Mouse (Mus musculus) cerebellum, postnatal 14 days (tissue): ENCODE measurements around the gene Gm525.
"Not testable (repeated sequence)": the region's sequence is repeated elsewhere in the genome, so short reads cannot be mapped to it uniquely, and the experiment has no call there.

ENCODE experiments used
- DNase-seq, 2 experiments: peaks; one replicate each; pipeline ENCODE4 v3.0.0; 2021; ENCODE audit warnings: mixed read lengths in 2 of 2

The Gm525 gene

DNA sequence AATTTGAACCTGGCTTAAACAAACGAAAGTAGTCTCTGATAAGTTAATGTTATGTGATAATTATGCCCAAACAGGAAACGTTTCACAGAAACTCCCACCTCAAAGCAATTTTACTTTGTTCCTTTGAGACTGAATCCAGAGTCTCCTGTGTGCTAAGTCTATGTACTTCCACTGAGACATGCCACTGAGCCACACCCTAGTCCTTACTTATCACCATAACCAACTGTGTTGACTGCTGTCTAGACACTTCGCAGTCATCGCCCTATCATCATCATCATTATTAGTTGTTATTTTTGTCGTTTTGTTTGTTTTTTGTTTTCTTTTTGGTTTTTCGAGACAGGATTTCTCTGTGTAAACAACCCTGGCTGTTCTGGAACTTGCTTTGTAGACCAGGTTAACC lies 9.3 kb upstream of the Gm525 start:
- no peak for DNase-seq

- DNase-seq: peak in 1 of 2 experiments; percentile 51
Measured at GRCm38 (mm10) chr11:89065297-89065696, 8.3 kb upstream of the Gm525 start.

DNA sequence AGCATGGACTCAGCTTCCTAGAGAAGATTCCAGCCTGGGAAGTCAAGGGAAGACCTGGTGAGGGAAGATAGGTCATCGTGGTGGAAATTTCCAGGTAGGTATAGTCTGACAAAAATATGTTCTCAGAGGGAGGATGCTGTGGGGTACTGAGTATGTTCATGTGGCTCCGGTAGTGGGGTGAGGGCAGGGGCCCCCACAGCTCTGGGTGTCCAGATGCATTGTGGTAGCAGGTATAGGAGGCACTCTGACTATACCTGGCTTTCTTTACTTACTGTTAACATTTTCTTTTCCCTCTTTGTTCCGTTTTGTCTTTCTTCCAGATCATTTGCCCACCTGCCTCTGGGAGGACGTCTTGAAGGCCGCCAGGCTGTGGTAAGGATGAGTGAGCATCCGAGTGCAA lies 7.5 kb upstream of the Gm525 start:
- no peak for DNase-seq

GRCm38 (mm10) chr11:89066750-89067149 lies 6.9 kb upstream of the Gm525 start, which contains the start of gene Dgke:
TSS of gene Dgke (minus strand) at chr11:89066850.
- DNase-seq: no peak

GRCm38 (mm10) chr11:89067301-89067822 lies 6.3 kb upstream of the Gm525 start:
- DNase-seq: no peak

- no peak for DNase-seq
Measured at GRCm38 (mm10) chr11:89067871-89068490, 5.7 kb upstream of the Gm525 start.

DNA sequence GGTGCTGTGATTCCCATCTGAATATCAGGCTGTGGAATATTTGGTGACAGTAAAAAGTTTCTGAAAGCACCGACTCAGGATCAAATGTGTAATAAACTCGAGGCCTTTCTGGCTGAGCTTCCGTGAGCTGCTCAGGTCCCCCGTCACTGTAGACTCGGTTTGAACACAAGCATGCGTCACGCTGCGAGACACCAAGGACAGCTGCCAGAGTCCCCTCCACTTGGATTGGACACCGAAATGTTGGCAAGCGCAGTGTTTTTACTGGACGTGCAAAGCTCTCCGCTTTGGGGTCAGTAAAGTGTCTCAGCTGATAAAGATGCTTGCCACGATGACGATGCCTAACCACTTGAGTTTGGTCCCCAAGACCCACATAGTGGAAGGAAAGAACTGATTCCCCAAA lies 5.0 kb upstream of the Gm525 start:
- peak; percentile 47 to 58 for DNase-seq

DNA sequence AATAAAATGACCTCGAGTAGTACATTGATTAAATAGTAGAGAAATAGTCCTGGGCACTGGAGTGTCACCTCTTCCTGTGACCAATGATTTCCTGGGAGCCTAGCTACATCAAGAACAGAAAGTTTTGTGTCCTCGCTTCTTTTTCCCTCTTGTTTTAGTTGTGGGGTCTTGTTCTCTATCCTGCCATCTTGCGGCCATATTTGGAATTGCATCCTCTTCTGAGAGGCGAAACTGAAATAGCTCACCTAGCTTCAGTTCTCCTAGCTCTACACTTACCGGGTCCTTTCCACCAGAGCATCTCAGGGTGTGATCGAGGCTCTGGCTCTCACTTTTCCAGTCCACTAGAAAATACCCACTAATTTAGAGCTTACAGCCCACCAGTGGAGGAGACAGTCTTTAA lies 4.3 kb upstream of the Gm525 start:
- DNase-seq: peak; percentile 82 to 84

DNA sequence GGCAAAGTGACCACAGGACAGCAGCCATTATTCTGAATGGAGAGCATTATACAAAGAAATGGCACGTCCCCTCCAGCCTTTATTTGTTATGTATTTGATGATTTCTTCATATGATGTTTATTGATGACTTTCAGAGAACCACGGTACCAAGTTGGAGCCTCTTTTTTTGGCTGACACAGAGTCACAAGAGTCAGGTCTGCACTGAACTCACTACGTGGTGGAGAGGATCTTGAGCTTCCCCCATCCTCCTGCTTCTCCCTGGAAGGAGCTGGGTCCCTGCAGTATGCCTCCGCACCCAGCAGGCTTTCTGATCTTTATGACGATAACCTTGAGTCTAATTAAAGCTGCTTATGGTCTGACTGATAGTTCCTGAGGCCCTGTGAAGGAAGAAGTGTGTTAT lies 2.1 kb upstream of the Gm525 start:
- no peak for DNase-seq

DNA sequence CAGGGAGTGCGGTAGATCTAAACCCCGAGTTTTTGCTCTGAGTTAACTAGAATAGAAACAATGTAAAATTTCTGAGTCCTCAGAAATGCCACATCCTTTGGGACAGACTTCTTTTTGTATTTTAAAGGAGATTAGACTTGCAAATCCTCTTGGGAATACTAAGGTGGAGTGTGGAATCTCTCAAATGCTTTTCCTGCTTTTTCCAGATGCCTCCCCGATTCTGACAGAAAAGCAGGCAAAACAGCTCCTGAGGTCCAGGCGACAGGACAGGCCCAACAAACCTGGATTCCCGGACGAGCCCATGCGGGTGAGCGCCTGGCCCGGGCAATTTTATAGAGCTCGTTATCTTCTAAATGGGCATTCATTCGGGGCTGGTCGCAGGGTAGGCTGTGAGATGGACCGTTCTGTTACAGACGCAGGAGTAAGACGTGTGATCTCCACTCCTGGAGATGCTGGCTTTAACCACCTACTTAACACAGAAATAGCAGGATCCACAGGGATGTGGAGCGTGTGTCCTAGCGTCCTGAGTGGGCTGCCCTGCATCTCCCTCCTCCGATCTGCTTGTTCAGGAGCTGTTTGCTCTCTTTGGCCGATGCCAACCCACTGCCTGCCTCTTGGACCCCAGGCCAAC lies 1.3 kb downstream of the Gm525 start:
- DNase-seq: peak; percentile 25 to 41

GRCm38 (mm10) chr11:89076370-89076821 lies 2.8 kb downstream of the Gm525 start:
- peak; percentile 48 to 52 for DNase-seq

DNA sequence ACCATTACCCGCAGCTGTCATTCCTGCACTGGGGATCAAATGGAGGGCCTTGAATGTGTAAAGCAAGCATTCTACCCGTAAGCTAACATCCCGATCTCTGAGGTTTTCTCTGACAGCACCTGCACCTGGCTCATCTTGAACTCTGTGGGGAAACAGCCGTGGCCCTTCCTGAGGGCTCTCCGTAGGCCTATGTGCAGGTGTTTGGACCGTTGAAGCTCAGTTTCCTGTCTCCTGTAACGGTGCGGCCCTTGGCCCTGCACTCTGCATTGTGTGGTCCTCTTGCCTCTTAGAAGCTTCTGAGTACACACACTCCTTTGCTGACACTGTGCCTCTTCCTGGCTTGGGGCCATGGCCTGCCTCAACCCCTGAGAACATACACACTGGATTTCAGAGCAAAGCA lies 4.0 kb downstream of the Gm525 start:
- DNase-seq: peak in 1 of 2 experiments; percentile 37

- no peak for DNase-seq
Measured at GRCm38 (mm10) chr11:89078305-89078704, 4.7 kb downstream of the Gm525 start.

GRCm38 (mm10) chr11:89078996-89079680 lies 5.5 kb downstream of the Gm525 start:
- peak; percentile 96 to 97 for DNase-seq

GRCm38 (mm10) chr11:89081906-89082305 lies 8.3 kb downstream of the Gm525 start:
- not testable (repeated sequence) for DNase-seq

GRCm38 (mm10) chr11:89082691-89083090 lies 9.1 kb downstream of the Gm525 start:
- DNase-seq: not testable (repeated sequence)

DNA sequence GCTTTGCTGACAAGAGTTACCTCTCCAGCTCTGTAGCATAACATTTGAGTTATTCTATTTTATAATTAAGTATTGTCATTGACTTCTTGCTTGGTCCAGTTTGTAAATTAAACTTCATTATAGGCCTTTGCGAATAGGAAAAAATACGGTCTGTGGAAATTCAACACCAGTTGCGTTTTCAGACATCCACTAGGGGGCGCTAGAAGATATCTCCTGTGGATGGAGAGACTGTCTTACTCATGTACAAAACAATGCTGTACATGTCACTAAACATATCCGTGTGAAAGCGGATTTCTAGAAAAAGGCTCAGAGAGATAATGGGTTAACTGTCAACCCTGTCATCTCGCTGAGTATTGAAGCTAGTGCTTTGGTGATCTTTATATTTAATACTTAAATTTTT lies 11.0 kb downstream of the Gm525 start:
- DNase-seq: peak; percentile 72

DNA sequence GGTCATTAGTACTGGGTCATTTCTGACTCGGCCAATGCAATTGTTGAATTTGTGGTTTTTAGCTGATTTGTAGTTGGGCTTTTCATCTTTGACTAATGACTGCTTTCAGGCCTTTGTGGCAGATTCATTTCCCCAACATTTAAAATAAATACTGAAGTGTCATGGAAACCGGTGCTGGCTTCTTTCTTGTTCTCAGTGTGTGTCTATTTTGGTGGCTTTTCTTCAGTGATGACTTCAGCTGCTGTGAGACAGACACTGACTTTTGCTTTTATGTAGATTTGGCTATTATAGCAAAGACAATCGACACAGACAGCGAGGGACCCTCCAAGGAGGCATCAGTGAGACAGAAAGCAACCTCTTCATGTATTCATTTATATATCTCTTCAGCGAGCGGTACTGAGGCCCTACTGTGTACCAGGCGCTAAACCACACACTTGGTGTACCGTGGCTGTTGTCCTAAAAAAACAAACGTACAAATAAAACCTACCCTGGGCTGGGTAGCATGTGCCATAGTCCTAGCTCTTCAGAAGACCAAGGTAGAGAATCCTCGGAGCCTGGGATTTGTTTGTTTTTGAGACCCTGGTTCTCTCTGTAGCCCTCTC lies 12.7 kb downstream of the Gm525 start:
- no peak for DNase-seq

DNA sequence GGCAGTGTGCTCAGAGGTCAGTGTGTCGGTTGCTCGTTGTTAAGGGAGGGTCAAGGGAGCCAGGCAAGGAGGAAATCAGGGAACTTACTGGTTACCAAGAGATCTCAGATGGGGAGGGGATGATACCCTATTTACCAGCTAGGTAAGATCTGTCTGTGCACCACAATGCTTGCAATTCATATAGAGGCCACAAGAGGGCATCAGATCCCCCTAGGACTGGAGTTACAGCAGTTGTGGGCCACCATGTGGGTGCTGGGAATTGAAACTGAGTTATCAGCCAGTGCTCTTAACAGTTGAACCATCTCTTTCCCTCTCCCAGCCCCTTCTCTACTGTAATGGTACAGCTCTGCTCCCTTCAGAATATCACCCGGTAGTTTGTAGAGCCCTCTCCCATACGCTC lies 15.1 kb downstream of the Gm525 start:
- DNase-seq: no peak

- not testable (repeated sequence) for DNase-seq
Measured at GRCm38 (mm10) chr11:89090359-89090758, 16.7 kb downstream of the Gm525 start.

DNA sequence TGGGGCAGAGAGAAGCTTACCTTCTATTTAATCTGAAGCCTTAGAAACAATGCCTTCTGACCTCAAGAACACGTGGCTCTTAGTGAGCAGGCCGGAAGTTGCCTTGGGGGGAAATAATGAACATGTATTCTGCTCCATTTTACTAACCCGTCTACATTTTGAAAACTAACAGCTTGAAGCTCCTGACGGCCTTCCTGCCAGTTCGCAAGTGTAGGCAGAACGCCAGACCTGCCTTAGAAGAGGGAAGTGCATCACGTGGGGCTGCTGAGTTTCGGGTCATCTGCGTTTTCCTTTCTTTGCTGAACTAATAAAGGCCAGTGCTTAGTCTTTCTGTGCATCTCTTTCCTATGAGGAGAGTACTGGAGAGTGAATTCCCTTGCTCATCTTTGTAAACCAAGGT lies 19.1 kb downstream of the Gm525 start:
- DNase-seq: peak; percentile 49 to 66

DNA sequence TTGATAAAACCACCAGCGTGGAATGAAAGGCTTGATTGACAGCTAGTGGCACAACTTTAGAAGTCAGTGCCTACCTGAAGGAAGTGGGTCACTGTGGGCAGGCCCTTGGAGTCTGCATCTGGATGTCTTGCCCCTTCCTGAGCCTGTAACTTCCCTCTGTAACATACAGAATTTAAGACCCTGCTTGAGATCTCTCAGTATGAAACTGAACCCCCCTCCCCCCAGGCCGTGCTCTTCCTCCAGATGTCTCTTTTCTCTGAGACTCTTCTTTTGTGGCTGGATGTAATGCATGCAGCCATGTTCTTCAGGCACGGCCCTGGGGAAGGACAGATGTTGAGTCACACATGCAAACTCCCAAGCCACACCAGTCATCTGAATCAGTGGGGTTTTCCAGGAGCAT lies 21.7 kb downstream of the Gm525 start:
- DNase-seq: no peak

DNA sequence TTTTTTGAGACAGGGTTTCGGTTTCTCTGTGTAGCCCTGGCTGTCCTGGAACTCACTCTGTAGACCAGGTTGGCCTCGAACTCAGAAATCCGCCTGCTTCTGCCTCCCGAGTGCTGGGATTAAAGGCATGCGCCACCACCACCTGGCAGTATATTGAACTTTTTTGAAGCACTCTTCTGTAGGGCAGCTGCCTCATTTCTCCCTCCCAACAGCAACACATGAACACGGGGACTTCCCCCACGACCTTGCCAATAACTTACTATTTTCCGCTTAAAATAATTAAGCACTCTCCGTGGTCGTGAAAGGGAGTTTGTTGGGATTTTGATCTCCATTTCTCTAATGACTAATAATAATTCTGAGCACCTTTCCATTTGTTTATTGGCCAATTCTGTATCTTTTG lies 23.7 kb downstream of the Gm525 start:
- DNase-seq: not testable (repeated sequence)
